Mouse (Mus musculus) heart, adult 2 months (tissue): ENCODE data around the gene Pik3cb. TPM values are rescaled to one million over a fixed set of nuclear protein-coding genes. Genes with fewer than 3 reads are reported as not detected.

ENCODE experiments used
- DNase-seq, 2 experiments: peaks; one replicate each; pipeline ENCODE4 v3.0.0; 2021
- H3K27ac ChIP-seq: fragments of 200-600 bp; 2 replicates; pipeline ENCODE4 v1.8.1; 2022
- H3K27me3 ChIP-seq: fragments of 200-500 bp; 2 replicates; pipeline ENCODE4 v1.6.1; 2012; ENCODE audit warnings: mild to moderate bottlenecking, low read length, inconsistent platforms, mixed read lengths; ENCODE audit not compliant: control insufficient read depth, insufficient read depth
- H3K36me3 ChIP-seq: fragments of 200-500 bp; 2 replicates; pipeline ENCODE4 v1.6.1; 2012; ENCODE audit warnings: low read length, inconsistent platforms; ENCODE audit not compliant: control insufficient read depth, insufficient read depth
- H3K4me1 ChIP-seq: fragments of 200-500 bp; 2 replicates; pipeline ENCODE4 v1.6.1; 2011; ENCODE audit warnings: low read length; ENCODE audit not compliant: control insufficient read depth, insufficient read depth
- H3K4me3 ChIP-seq: fragments of 200-600 bp; 2 replicates; pipeline ENCODE4 v1.8.1; 2022
- H3K79me2 ChIP-seq: fragments of 200-500 bp; replicated peaks from 2 replicates; pipeline ENCODE4 v1.6.1; 2012; ENCODE audit warnings: mild to moderate bottlenecking, inconsistent platforms, low read length, moderate library complexity, mixed read lengths; ENCODE audit not compliant: control insufficient read depth, insufficient read depth
- H3K9ac ChIP-seq: fragments of 200-500 bp; 2 replicates; pipeline ENCODE4 v1.6.1; 2012; ENCODE audit warnings: low read depth, mild to moderate bottlenecking, control low read depth, inconsistent platforms, low read length, mixed read lengths
- CTCF ChIP-seq: fragments of 200-600 bp; IDR thresholded peaks from 2 replicates; pipeline ENCODE4 v1.8.1; 2022; ENCODE audit warnings: antibody characterized with exemption, mild to moderate bottlenecking, moderate library complexity
- EP300 ChIP-seq: fragments of 200-500 bp; IDR thresholded peaks from 2 replicates; pipeline ENCODE4 v1.6.1; 2011; ENCODE audit warnings: low read depth, low read length, control low read depth; ENCODE audit not compliant: insufficient read depth
- POLR2A ChIP-seq: fragments of 200-500 bp; IDR thresholded peaks from 2 replicates; pipeline ENCODE4 v1.6.1; 2011; ENCODE audit warnings: mild to moderate bottlenecking, low read depth, low read length, control low read depth; ENCODE audit not compliant: insufficient read depth
- WGBS: fragments of 180-500 bp; shearing (Covaris S2); methylation state at CpG from one replicate; pipeline ENCODE4 v1.1.7; 2018; 5-methylcytosine and 5-hydroxymethylcytosine counted together
- intact Hi-C: fragments of 180-260 bp; cut with DNase I; formaldehyde crosslinking; loops from one replicate; pipeline ENCODE4 v1.15.1; 2025
- polyA plus RNA-seq: library from polyadenylated mRNA; depleted of rRNA; stranded (reverse); fragments of >200 nt; gene quantifications from 2 replicates; pipeline ENCODE4 v1.2.3, GENCODE M21; 2012
- total RNA-seq, 2 experiments: library from RNA; stranded (reverse); gene quantifications; 2 replicates each; pipeline ENCODE4 v1.2.3; 2021

Gene Pik3cb
- total and polyA plus RNA-seq, 3 experiments = 2.6 to 10.8 (median 10.0) TPM

GRCm38 (mm10) chr9:99164148-99164503 is 23.7 kb upstream of the Pik3cb start:
- H3K27ac ChIP-seq = no peak overlapping the region
- TF ChIP-seq EP300 (no peak), CTCF (no peak), POLR2A (no peak)
- H3K4me1 ChIP-seq = peaks cover 2% of the 10 kb centered on the region
- intact Hi-C loops = no loop called here
- H3K9ac ChIP-seq = no peak overlapping the region
- H3K36me3 ChIP-seq = no peaks in the 10 kb centered on the region
- no peaks in the 10 kb centered on the region for H3K27me3 ChIP-seq
- no peaks in the 10 kb centered on the region for H3K79me2 ChIP-seq
- no peak overlapping the region for H3K4me3 ChIP-seq
- no peak for DNase-seq
- WGBS = 63% methylated on average over 9 of the region's 9 CpGs

- Histone ChIP-seq H3K27me3 (no peaks in the 10 kb centered on the region), H3K9ac (no peak overlapping the region), H3K79me2 (no peaks in the 10 kb centered on the region), H3K4me1 (peaks cover 4% of the 10 kb centered on the region), H3K36me3 (no peaks in the 10 kb centered on the region), H3K4me3 (no peak overlapping the region), H3K27ac (no peak overlapping the region)
- WGBS = 26% methylated on average over 15 of the region's 15 CpGs
- no peak for DNase-seq
- no peak for TF ChIP-seq CTCF
- TF ChIP-seq POLR2A = no peak
- no peak for TF ChIP-seq EP300
- intact Hi-C loops = no loop called here
These were observed 23.2 kb upstream of the Pik3cb start for GRCm38 (mm10) chr9:99163420-99164147.

GRCm38 (mm10) chr9:99162839-99163238 is 22.4 kb upstream of the Pik3cb start:
- Histone ChIP-seq H3K4me3 (no peak overlapping the region), H3K9ac (no peak overlapping the region), H3K36me3 (no peaks in the 10 kb centered on the region), H3K79me2 (no peaks in the 10 kb centered on the region), H3K4me1 (peaks cover 4% of the 10 kb centered on the region), H3K27ac (no peak overlapping the region), H3K27me3 (no peaks in the 10 kb centered on the region)
- 72% methylated on average over 2 of the region's 2 CpGs for WGBS
- TF ChIP-seq CTCF (no peak), EP300 (no peak), POLR2A (no peak)
- intact Hi-C loops = no loop called here
- DNase-seq = no peak

- no peaks in the 10 kb centered on the region for H3K27me3 ChIP-seq
- intact Hi-C loops = no loop called here
- TF ChIP-seq CTCF (no peak), POLR2A (no peak), EP300 (no peak)
- WGBS = 87% methylated on average over 5 of the region's 5 CpGs
- DNase-seq = no peak
- H3K36me3 ChIP-seq = no peaks in the 10 kb centered on the region
- no peak overlapping the region for H3K4me3 ChIP-seq
- H3K9ac ChIP-seq = no peak overlapping the region
- no peaks in the 10 kb centered on the region for H3K79me2 ChIP-seq
- peaks cover 4% of the 10 kb centered on the region for H3K4me1 ChIP-seq
- H3K27ac ChIP-seq = no peak overlapping the region
These were observed 20.4 kb upstream of the Pik3cb start for GRCm38 (mm10) chr9:99160780-99161179.

DNA sequence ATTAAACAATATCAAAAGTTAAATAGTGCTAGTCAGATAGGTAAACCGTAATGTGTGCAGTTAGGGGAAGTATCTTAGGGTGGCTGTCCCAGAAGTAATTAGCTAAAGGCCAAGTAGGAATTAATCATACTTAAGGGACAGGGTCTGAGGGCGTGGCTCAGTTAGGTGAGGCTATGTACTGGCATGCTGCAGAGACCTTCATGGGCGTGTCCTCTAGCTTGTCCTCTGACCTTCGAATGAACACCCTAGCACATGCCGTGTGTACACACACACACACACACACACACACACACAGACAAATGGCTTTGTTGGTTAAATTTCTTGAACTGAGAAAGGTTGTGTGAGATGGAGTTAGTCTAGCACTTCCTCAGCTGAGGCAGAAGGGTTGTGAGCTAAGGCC is 19.5 kb upstream of the Pik3cb start:
- intact Hi-C loops = no loop called here

GRCm38 (mm10) chr9:99158708-99159107 is 18.3 kb upstream of the Pik3cb start:
- no peaks in the 10 kb centered on the region for H3K79me2 ChIP-seq
- peaks cover 2% of the 10 kb centered on the region for H3K4me1 ChIP-seq
- no peaks in the 10 kb centered on the region for H3K27me3 ChIP-seq
- H3K4me3 ChIP-seq = no peak overlapping the region
- H3K27ac ChIP-seq = no peak overlapping the region
- H3K36me3 ChIP-seq = no peaks in the 10 kb centered on the region
- H3K9ac ChIP-seq = no peak overlapping the region
- WGBS = 66% methylated on average over 6 of the region's 6 CpGs
- no peak for DNase-seq
- TF ChIP-seq CTCF (no peak), EP300 (no peak), POLR2A (no peak)
- intact Hi-C loops = no loop called here

More for the DNA sequence above, 19.5 kb upstream of the Pik3cb start:
- TF ChIP-seq CTCF (no peak), EP300 (no peak), POLR2A (no peak)
- Histone ChIP-seq H3K4me1 (peaks cover 4% of the 10 kb centered on the region), H3K36me3 (no peaks in the 10 kb centered on the region), H3K4me3 (no peak overlapping the region), H3K79me2 (no peaks in the 10 kb centered on the region), H3K27me3 (no peaks in the 10 kb centered on the region), H3K27ac (no peak overlapping the region), H3K9ac (no peak overlapping the region)
- 94% methylated on average over 5 of the region's 5 CpGs for WGBS
- no peak for DNase-seq
